Mouse (Mus musculus): ENCODE results near the gene Pde4b. TPM values are rescaled to one million over a fixed set of nuclear protein-coding genes. Genes with fewer than 3 reads are reported as not detected.
"Not testable (repeated sequence)": the region's sequence is repeated elsewhere in the genome, so short reads cannot be mapped to it uniquely, and the experiment has no call there.

Gene Pde4b
- polyA plus RNA-seq, 1 experiment from 2014 or later = 24.7 TPM

- WGBS = 50% methylated on average over 4 of the region's 4 CpGs
- no peak overlapping the region for H3K4me3 ChIP-seq
- H3K9me3 ChIP-seq = no peaks in the 10 kb centered on the region
- H3K4me2 ChIP-seq (replicated peaks) = no peak overlapping the region
- no peak overlapping the region for H3K9ac ChIP-seq (replicated peaks)
- no peak overlapping the region for H3K27ac ChIP-seq (replicated peaks)
- H3K4me1 ChIP-seq = peaks cover 25% of the 10 kb centered on the region
- no peaks in the 10 kb centered on the region for H3K36me3 ChIP-seq
- ATAC-seq (replicated peaks) = peak; percentile 42
- no peaks in the 10 kb centered on the region for H3K27me3 ChIP-seq
These were observed 406.2 kb downstream of the Pde4b start for GRCm38 (mm10) chr4:102493342-102494128.

- not testable (repeated sequence) for H3K4me3 ChIP-seq; H3K27ac ChIP-seq (replicated peaks); H3K36me3 ChIP-seq; H3K9me3 ChIP-seq; H3K27me3 ChIP-seq; H3K4me2 ChIP-seq (replicated peaks); H3K9ac ChIP-seq (replicated peaks)
- peaks cover 25% of the 10 kb centered on the region for H3K4me1 ChIP-seq
- ATAC-seq (replicated peaks) = peak; percentile 70
- 91% methylated on average over 9 of the region's 10 CpGs for WGBS
These were observed 406.9 kb downstream of the Pde4b start for GRCm38 (mm10) chr4:102494203-102494602.

- no peaks in the 10 kb centered on the region for H3K9me3 ChIP-seq
- WGBS = 72% methylated on average over 5 of the region's 5 CpGs
These were observed 407.7 kb downstream of the Pde4b start for GRCm38 (mm10) chr4:102495001-102495400.

DNA sequence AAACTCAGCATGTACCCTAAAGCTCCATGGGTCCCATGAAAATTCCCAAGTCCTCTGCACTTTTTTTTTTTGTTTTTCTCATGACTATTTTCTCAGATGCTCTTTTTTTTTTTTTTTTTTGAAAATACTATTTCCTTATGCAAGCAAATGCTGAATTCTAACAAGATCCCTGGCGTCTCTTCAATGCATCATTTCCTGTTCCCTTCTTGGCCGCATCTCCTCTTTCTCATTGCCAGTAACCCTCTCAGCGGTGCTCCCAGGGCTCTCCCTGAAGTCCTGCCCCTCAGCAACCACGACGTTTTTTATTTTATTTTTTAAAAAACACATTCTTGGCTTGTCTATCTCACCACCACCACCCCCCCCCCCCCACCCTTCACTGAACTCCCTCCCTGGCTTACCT, 408.1 kb downstream of the Pde4b start:
- peaks cover 25% of the 10 kb centered on the region for H3K4me1 ChIP-seq
- H3K36me3 ChIP-seq = no peaks in the 10 kb centered on the region
- ATAC-seq (replicated peaks) = no peak
- H3K9me3 ChIP-seq = no peaks in the 10 kb centered on the region
- no peak overlapping the region for H3K4me2 ChIP-seq (replicated peaks)
- H3K9ac ChIP-seq (replicated peaks) = no peak overlapping the region
- peak overlapping the region; percentile 67; the same call in 1 of the 2 replicates for H3K27ac ChIP-seq (replicated peaks)
- 65% methylated on average over 5 of the region's 5 CpGs for WGBS
- no peaks in the 10 kb centered on the region for H3K27me3 ChIP-seq
- H3K4me3 ChIP-seq = no peak overlapping the region

More at GRCm38 (mm10) chr4:102495001-102495400, 407.7 kb downstream of the Pde4b start:
- Histone ChIP-seq H3K9ac (replicated peaks) (no peak overlapping the region), H3K27me3 (no peaks in the 10 kb centered on the region), H3K4me1 (peaks cover 25% of the 10 kb centered on the region), H3K27ac (replicated peaks) (no peak overlapping the region), H3K4me2 (replicated peaks) (no peak overlapping the region), H3K4me3 (no peak overlapping the region), H3K36me3 (no peaks in the 10 kb centered on the region)
- no peak; the same call in 1 of the 2 replicates for ATAC-seq (replicated peaks)

DNA sequence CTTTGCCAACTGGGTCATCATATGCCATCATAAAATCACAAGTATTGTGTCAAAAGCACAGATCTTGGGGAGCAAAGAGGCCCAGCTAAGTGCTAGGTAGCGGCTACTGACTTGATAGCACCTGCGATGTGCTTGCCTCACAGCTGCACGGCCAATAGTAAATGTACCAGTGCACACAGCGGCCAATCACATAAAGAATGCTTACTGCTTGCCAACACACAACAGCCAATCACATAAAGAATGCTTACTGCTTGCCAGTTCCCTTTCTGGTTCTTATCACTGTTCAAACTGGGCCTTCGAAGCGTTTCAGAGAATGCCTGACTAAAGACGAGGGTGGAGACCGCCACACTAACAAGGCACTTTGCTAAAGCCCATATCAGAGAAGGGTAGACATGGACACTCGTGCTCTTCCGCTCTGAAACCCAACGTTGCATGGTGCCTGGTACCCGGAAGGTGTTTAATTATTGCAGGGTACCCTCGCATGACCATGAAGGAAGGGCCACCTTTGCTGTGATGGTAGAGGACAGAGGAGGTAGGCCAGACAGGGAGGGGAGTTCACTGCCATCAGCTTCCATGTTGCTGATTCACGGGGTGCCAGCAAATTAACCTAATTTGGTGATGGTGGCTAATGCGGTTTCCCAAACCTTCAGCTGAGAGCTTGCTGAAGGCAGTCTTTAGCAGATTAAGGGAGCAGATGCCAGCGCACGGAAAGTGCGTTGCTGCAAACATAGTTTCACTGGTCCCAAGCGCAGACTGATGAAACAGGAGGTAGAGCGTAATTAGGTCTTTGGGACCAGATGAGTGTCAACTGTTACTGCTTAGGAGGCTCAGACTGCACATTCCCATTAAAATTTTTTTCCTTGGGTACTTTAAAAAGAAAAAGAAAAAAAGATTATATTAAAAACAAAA, 409.2 kb downstream of the Pde4b start:
- no peak overlapping the region for H3K4me2 ChIP-seq (replicated peaks)
- no peaks in the 10 kb centered on the region for H3K36me3 ChIP-seq
- no peaks in the 10 kb centered on the region for H3K9me3 ChIP-seq
- no peaks in the 10 kb centered on the region for H3K27me3 ChIP-seq
- H3K9ac ChIP-seq (replicated peaks) = no peak overlapping the region
- 74% methylated on average over 20 of the region's 20 CpGs for WGBS
- peak overlapping the region; percentile 67 for H3K27ac ChIP-seq (replicated peaks)
- peaks cover 25% of the 10 kb centered on the region for H3K4me1 ChIP-seq
- H3K4me3 ChIP-seq = no peak overlapping the region
- ATAC-seq (replicated peaks) = no peak

GRCm38 (mm10) chr4:102497221-102497620, 409.9 kb downstream of the Pde4b start:
- no peak for ATAC-seq (replicated peaks)
- Histone ChIP-seq H3K9ac (replicated peaks) (no peak overlapping the region), H3K4me2 (replicated peaks) (no peak overlapping the region), H3K27me3 (no peaks in the 10 kb centered on the region), H3K4me3 (no peak overlapping the region), H3K4me1 (peaks cover 25% of the 10 kb centered on the region), H3K9me3 (no peaks in the 10 kb centered on the region), H3K27ac (replicated peaks) (no peak overlapping the region), H3K36me3 (no peaks in the 10 kb centered on the region)
- WGBS = 86% methylated on average over 3 of the region's 3 CpGs

- WGBS = 85% methylated on average over 4 of the region's 4 CpGs
- no peak overlapping the region for H3K27ac ChIP-seq (replicated peaks)
- H3K4me2 ChIP-seq (replicated peaks) = no peak overlapping the region
- peaks cover 17% of the 10 kb centered on the region for H3K4me1 ChIP-seq
- ATAC-seq (replicated peaks) = no peak
- H3K36me3 ChIP-seq = no peaks in the 10 kb centered on the region
- no peak overlapping the region for H3K4me3 ChIP-seq
- H3K27me3 ChIP-seq = no peaks in the 10 kb centered on the region
- no peak overlapping the region for H3K9ac ChIP-seq (replicated peaks)
- H3K9me3 ChIP-seq = no peaks in the 10 kb centered on the region
These were observed 411.0 kb downstream of the Pde4b start for GRCm38 (mm10) chr4:102498169-102498919.

GRCm38 (mm10) chr4:102498920-102499316, 411.6 kb downstream of the Pde4b start:
- no peak for ATAC-seq (replicated peaks)
- H3K27me3 ChIP-seq = no peaks in the 10 kb centered on the region
- no peak overlapping the region for H3K4me2 ChIP-seq (replicated peaks)
- no peaks in the 10 kb centered on the region for H3K36me3 ChIP-seq
- peaks cover 17% of the 10 kb centered on the region for H3K4me1 ChIP-seq
- WGBS = 95% methylated on average over 1 of the region's 1 CpGs
- no peak overlapping the region for H3K4me3 ChIP-seq
- no peak overlapping the region for H3K9ac ChIP-seq (replicated peaks)
- H3K27ac ChIP-seq (replicated peaks) = no peak overlapping the region
- H3K9me3 ChIP-seq = no peaks in the 10 kb centered on the region

GRCm38 (mm10) chr4:102505714-102506113, 418.4 kb downstream of the Pde4b start:
- no peak for ATAC-seq (replicated peaks)
- Histone ChIP-seq H3K9me3 (no peaks in the 10 kb centered on the region), H3K9ac (replicated peaks) (no peak overlapping the region), H3K4me3 (no peak overlapping the region), H3K27ac (replicated peaks) (no peak overlapping the region), H3K4me1 (no peaks in the 10 kb centered on the region), H3K36me3 (no peaks in the 10 kb centered on the region), H3K4me2 (replicated peaks) (no peak overlapping the region), H3K27me3 (no peaks in the 10 kb centered on the region)
- 44% methylated on average over 6 of the region's 6 CpGs for WGBS

DNA sequence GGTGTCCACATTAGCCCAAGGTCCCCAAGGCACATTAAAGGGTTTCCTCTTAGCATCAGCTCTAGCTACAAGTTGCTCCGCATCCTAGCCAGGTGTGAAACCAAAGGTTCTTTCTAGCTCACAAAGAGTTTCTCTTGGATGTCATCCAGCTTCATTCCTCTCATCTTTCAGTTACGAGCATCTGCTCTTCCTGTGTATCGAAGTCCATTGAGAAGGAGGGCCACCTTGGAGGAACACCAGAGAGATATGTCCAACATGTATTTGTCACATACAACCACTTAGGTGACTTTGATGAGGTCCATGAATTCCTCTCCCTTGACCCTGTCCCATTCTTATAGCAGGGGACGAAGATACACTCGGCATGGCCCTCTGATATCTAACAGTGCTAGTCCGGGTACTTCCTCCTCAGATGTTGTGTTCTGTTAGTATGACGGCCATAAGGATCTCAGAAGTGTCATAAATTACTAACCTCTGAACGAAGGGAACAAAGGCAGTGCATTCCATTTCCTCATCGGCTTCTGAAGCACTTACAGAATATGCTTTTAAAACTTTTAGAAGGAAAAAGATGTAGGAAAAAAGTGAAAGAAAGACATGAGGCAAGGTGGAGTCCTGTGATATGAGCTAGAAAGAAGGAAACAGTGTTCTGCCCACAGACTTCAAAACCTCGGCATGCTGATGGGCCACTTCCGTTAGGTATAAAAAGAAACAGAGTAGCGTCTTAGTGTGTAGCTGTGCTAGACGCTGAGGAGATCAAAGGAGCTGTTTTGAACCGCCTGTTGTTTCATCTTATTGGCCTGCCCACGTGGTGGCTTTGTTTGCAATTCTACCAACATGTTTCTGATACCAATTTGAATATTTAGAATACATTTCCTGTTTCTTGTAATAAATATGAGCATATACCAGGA, 419.3 kb downstream of the Pde4b start:
- Histone ChIP-seq H3K4me3 (no peak overlapping the region), H3K4me2 (replicated peaks) (no peak overlapping the region), H3K36me3 (no peaks in the 10 kb centered on the region), H3K9ac (replicated peaks) (no peak overlapping the region), H3K27ac (replicated peaks) (no peak overlapping the region), H3K4me1 (peaks cover 8% of the 10 kb centered on the region; the same call in 1 of the 2 replicates), H3K27me3 (no peaks in the 10 kb centered on the region), H3K9me3 (no peaks in the 10 kb centered on the region)
- no peak for ATAC-seq (replicated peaks)
- WGBS = 77% methylated on average over 15 of the region's 15 CpGs

- no peaks in the 10 kb centered on the region for H3K9me3 ChIP-seq
- H3K4me2 ChIP-seq (replicated peaks) = no peak overlapping the region
- no peak overlapping the region for H3K4me3 ChIP-seq
- H3K4me1 ChIP-seq = peaks cover 10% of the 10 kb centered on the region; the same call in 1 of the 2 replicates
- no peak overlapping the region for H3K27ac ChIP-seq (replicated peaks)
- H3K27me3 ChIP-seq = no peaks in the 10 kb centered on the region
- WGBS = 67% methylated on average over 9 of the region's 9 CpGs
- no peaks in the 10 kb centered on the region for H3K36me3 ChIP-seq
- no peak for ATAC-seq (replicated peaks)
- H3K9ac ChIP-seq (replicated peaks) = no peak overlapping the region
These were observed 420.0 kb downstream of the Pde4b start for GRCm38 (mm10) chr4:102507344-102507743.

Data from forebrain, embryonic 15.5 days (tissue).